Mouse (Mus musculus): ENCODE measurements around the gene Chpf2. TPM values are rescaled to one million over a fixed set of nuclear protein-coding genes. Genes with fewer than 3 reads are reported as not detected.
A peak's percentile ranks its signal among the peaks of the same experiment; 100 is the strongest.

The Chpf2 gene
- polyA plus RNA-seq, 1 experiment from 2014 or later: 16.3 TPM

GRCm38 (mm10) chr5:24587200-24587577, 648 bp downstream of the Chpf2 start:
- Histone ChIP-seq H3K9ac (ENCODE audit: low read depth, low read length) (peak overlapping the region; percentile 81), H3K27me3 (replicated peaks; ENCODE audit: control insufficient read depth, insufficient read depth, low read length) (no peaks in the 10 kb centered on the region), H3K36me3 (ENCODE audit: control insufficient read depth, insufficient read depth, low read length) (peaks cover 9% of the 10 kb centered on the region; the same call in 1 of the 2 replicates), H3K4me3 (ENCODE audit: low read length) (peak overlapping the region; percentile 91), H3K9me3 (ENCODE audit: control insufficient read depth, low read length) (no peaks in the 10 kb centered on the region), H3K4me1 (ENCODE audit: control insufficient read depth, insufficient read depth, low read length) (peaks cover 23% of the 10 kb centered on the region), H3K27ac (ENCODE audit: low read length) (no peak overlapping the region), H3K4me2 (ENCODE audit: low read depth, low read length) (peak overlapping the region; percentile 87)
- peak; percentile 26; the same call in 1 of the 2 replicates for ATAC-seq
- 30% methylated on average over 4 of the region's 4 CpGs for WGBS

GRCm38 (mm10) chr5:24589511-24590500, 3.3 kb downstream of the Chpf2 start:
- peaks cover 12% of the 10 kb centered on the region for H3K36me3 ChIP-seq (ENCODE audit: control insufficient read depth, insufficient read depth, low read length)

GRCm38 (mm10) chr5:24591268-24591721, 4.8 kb downstream of the Chpf2 start:
- H3K36me3 ChIP-seq (ENCODE audit: control insufficient read depth, insufficient read depth, low read length): peaks cover 12% of the 10 kb centered on the region
- peak overlapping the region; percentile 4; the same call in 1 of the 2 replicates for H3K4me3 ChIP-seq (ENCODE audit: low read length)
- no peaks in the 10 kb centered on the region for H3K9me3 ChIP-seq (ENCODE audit: control insufficient read depth, low read length)
- H3K4me1 ChIP-seq (ENCODE audit: control insufficient read depth, insufficient read depth, low read length): peaks cover 23% of the 10 kb centered on the region
- peak overlapping the region; percentile 26; the same call in 1 of the 2 replicates for H3K4me2 ChIP-seq (ENCODE audit: low read depth, low read length)
- 36% methylated on average over 23 of the region's 23 CpGs for WGBS
- no peaks in the 10 kb centered on the region for H3K27me3 ChIP-seq (replicated peaks; ENCODE audit: control insufficient read depth, insufficient read depth, low read length)
- no peak for ATAC-seq
- H3K9ac ChIP-seq (ENCODE audit: low read depth, low read length): 0 out of 2 replicates have a peak overlapping the region, but pooled peaks have one; percentile 49
- H3K27ac ChIP-seq (ENCODE audit: low read length): 0 out of 2 replicates have a peak overlapping the region, but pooled peaks have one; percentile 29

More at GRCm38 (mm10) chr5:24589511-24590500, 3.3 kb downstream of the Chpf2 start:
- 93% methylated on average over 20 of the region's 20 CpGs for WGBS
- H3K9ac ChIP-seq (ENCODE audit: low read depth, low read length): no peak overlapping the region
- H3K4me2 ChIP-seq (ENCODE audit: low read depth, low read length): no peak overlapping the region
- no peaks in the 10 kb centered on the region for H3K27me3 ChIP-seq (replicated peaks; ENCODE audit: control insufficient read depth, insufficient read depth, low read length)
- no peak for ATAC-seq
- H3K9me3 ChIP-seq (ENCODE audit: control insufficient read depth, low read length): no peaks in the 10 kb centered on the region
- peaks cover 23% of the 10 kb centered on the region for H3K4me1 ChIP-seq (ENCODE audit: control insufficient read depth, insufficient read depth, low read length)
- no peak overlapping the region for H3K27ac ChIP-seq (ENCODE audit: low read length)
- no peak overlapping the region for H3K4me3 ChIP-seq (ENCODE audit: low read length)

- Histone ChIP-seq H3K9ac (ENCODE audit: low read depth, low read length) (0 out of 2 replicates have a peak overlapping the region, but pooled peaks have one; percentile 49), H3K9me3 (ENCODE audit: control insufficient read depth, low read length) (no peaks in the 10 kb centered on the region), H3K4me3 (ENCODE audit: low read length) (0 out of 2 replicates have a peak overlapping the region, but pooled peaks have one; percentile 4), H3K4me1 (ENCODE audit: control insufficient read depth, insufficient read depth, low read length) (peaks cover 26% of the 10 kb centered on the region), H3K36me3 (ENCODE audit: control insufficient read depth, insufficient read depth, low read length) (peaks cover 12% of the 10 kb centered on the region), H3K27ac (ENCODE audit: low read length) (0 out of 2 replicates have a peak overlapping the region, but pooled peaks have one; percentile 29), H3K27me3 (replicated peaks; ENCODE audit: control insufficient read depth, insufficient read depth, low read length) (no peaks in the 10 kb centered on the region), H3K4me2 (ENCODE audit: low read depth, low read length) (peak overlapping the region; percentile 33; the same call in 1 of the 2 replicates)
- WGBS: 53% methylated on average over 24 of the region's 24 CpGs
- no peak for ATAC-seq
These were observed 5.4 kb downstream of the Chpf2 start for GRCm38 (mm10) chr5:24591796-24592470.

DNA sequence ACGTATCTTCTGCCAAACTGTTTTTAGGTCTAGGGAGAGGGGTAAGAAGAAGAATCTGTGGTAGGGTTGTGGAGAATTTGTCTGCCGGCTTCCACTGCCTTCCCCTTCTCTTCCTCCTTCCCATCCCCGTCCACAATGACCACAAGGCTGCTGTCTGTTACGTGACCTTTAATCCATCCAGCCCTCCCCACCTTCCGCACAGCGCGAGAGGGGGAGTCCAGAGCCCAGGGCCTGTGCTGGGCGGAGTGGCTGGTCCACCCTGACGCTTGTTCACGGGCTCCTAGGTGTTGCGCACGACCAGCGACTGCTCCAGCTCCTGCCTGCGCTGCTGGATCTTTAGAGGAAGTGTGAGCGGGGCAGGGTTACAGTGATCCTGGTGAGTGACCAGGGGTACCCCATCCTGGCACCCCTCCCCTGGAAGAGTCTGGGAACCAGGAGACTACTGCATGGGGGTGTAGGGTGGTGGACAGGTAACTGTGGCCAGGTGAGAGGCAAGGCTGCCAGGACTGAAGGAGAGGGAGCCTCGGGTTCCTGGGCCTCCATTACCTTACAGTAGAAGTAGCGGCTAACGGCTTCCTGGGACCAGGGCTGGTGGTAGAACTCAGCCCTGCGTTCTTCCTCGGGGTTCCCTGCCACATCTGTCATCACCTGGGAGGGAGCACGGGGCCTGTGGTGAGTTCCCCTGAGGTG, 6.1 kb downstream of the Chpf2 start:
- Histone ChIP-seq H3K4me3 (ENCODE audit: low read length) (no peak overlapping the region), H3K27ac (ENCODE audit: low read length) (no peak overlapping the region), H3K27me3 (replicated peaks; ENCODE audit: control insufficient read depth, insufficient read depth, low read length) (no peaks in the 10 kb centered on the region), H3K9me3 (ENCODE audit: control insufficient read depth, low read length) (no peaks in the 10 kb centered on the region), H3K9ac (ENCODE audit: low read depth, low read length) (0 out of 2 replicates have a peak overlapping the region, but pooled peaks have one; percentile 14), H3K4me1 (ENCODE audit: control insufficient read depth, insufficient read depth, low read length) (peaks cover 23% of the 10 kb centered on the region), H3K4me2 (ENCODE audit: low read depth, low read length) (no peak overlapping the region), H3K36me3 (ENCODE audit: control insufficient read depth, insufficient read depth, low read length) (peaks cover 12% of the 10 kb centered on the region)
- WGBS: 68% methylated on average over 21 of the region's 21 CpGs
- no peak for ATAC-seq

DNA sequence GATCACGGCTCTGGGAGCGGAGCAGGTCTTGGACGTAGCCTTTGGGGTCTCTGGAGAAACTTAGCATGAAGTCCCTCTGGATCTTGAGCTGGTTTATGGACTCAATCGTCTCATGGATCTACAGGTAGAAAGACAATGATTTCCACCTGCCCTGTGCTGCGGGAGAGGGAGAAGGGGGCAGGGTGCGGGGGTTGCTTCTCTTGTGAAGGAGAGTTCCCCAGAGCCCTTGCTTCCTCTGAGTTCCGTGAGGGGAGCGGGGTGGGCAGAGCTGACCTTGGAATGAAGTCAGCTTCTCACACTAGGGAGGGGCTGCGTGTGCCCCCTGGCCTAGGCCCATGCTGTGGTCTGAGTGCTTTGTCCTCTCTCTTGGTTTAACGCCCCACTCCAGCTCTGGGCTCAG, 6.7 kb downstream of the Chpf2 start:
- 85% methylated on average over 10 of the region's 10 CpGs for WGBS
- no peak for ATAC-seq
- H3K9ac ChIP-seq (ENCODE audit: low read depth, low read length): no peak overlapping the region
- H3K27ac ChIP-seq (ENCODE audit: low read length): no peak overlapping the region
- H3K9me3 ChIP-seq (ENCODE audit: control insufficient read depth, low read length): no peaks in the 10 kb centered on the region
- peaks cover 22% of the 10 kb centered on the region for H3K4me1 ChIP-seq (ENCODE audit: control insufficient read depth, insufficient read depth, low read length)
- no peaks in the 10 kb centered on the region for H3K27me3 ChIP-seq (replicated peaks; ENCODE audit: control insufficient read depth, insufficient read depth, low read length)
- no peak overlapping the region for H3K4me2 ChIP-seq (ENCODE audit: low read depth, low read length)
- H3K36me3 ChIP-seq (ENCODE audit: control insufficient read depth, insufficient read depth, low read length): peaks cover 12% of the 10 kb centered on the region
- no peak overlapping the region for H3K4me3 ChIP-seq (ENCODE audit: low read length)

GRCm38 (mm10) chr5:24593928-24594327, 7.4 kb downstream of the Chpf2 start:
- H3K4me1 ChIP-seq (ENCODE audit: control insufficient read depth, insufficient read depth, low read length): peaks cover 28% of the 10 kb centered on the region
- H3K9me3 ChIP-seq (ENCODE audit: control insufficient read depth, low read length): no peaks in the 10 kb centered on the region
- H3K27me3 ChIP-seq (replicated peaks; ENCODE audit: control insufficient read depth, insufficient read depth, low read length): peaks cover 6% of the 10 kb centered on the region
- WGBS: 70% methylated on average over 10 of the region's 10 CpGs
- ATAC-seq: no peak
- H3K9ac ChIP-seq (ENCODE audit: low read depth, low read length): no peak overlapping the region
- peaks cover 12% of the 10 kb centered on the region for H3K36me3 ChIP-seq (ENCODE audit: control insufficient read depth, insufficient read depth, low read length)
- no peak overlapping the region for H3K27ac ChIP-seq (ENCODE audit: low read length)
- no peak overlapping the region for H3K4me3 ChIP-seq (ENCODE audit: low read length)
- H3K4me2 ChIP-seq (ENCODE audit: low read depth, low read length): no peak overlapping the region

- Histone ChIP-seq H3K27me3 (replicated peaks; ENCODE audit: control insufficient read depth, insufficient read depth, low read length) (peaks cover 10% of the 10 kb centered on the region), H3K9me3 (ENCODE audit: control insufficient read depth, low read length) (no peaks in the 10 kb centered on the region), H3K36me3 (ENCODE audit: control insufficient read depth, insufficient read depth, low read length) (peaks cover 12% of the 10 kb centered on the region), H3K4me2 (ENCODE audit: low read depth, low read length) (no peak overlapping the region), H3K4me1 (ENCODE audit: control insufficient read depth, insufficient read depth, low read length) (peaks cover 31% of the 10 kb centered on the region), H3K4me3 (ENCODE audit: low read length) (no peak overlapping the region), H3K27ac (ENCODE audit: low read length) (no peak overlapping the region), H3K9ac (ENCODE audit: low read depth, low read length) (no peak overlapping the region)
- 86% methylated on average over 5 of the region's 5 CpGs for WGBS
- ATAC-seq: no peak
These were observed 7.8 kb downstream of the Chpf2 start for GRCm38 (mm10) chr5:24594346-24594745.

Measured in intestine, embryonic 16.5 days (tissue).